Mouse (Mus musculus): ENCODE data around the gene Bach1. TPM values are rescaled to one million over a fixed set of nuclear protein-coding genes. Genes with fewer than 3 reads are reported as not detected.
"Not testable (repeated sequence)": the region's sequence is repeated elsewhere in the genome, so short reads cannot be mapped to it uniquely, and the experiment has no call there.

Gene Bach1
- polyA plus RNA-seq, 1 experiment from 2014 or later: 22.4 TPM

DNA sequence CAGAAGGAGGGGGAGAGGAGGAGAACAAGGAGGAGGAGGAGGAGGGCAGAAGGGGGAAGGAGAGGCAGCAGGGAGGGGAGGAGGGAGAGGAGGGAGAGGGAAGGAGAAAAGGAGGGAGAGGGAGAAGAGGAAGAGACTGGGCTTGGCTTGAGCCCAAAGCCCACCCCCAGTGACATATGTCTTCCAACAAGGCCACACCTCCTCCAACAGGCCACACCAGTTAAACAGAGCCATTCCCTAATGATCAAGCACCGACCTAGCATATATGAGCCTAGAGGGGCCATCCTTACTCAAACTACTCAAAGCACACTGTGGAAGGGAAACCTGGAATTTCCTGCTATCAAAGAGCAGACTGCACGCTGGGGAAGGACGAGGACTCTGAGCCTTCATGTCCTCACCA is 16.9 kb upstream of the Bach1 start:
- H3K36me3 ChIP-seq: no peaks in the 10 kb centered on the region
- H3K9me3 ChIP-seq: no peaks in the 10 kb centered on the region
- H3K4me1 ChIP-seq: 0 out of 2 replicates have a peak, but pooled peaks cover 3% of the 10 kb centered on the region
- no peaks in the 10 kb centered on the region for H3K27me3 ChIP-seq
- H3K9ac ChIP-seq: no peak overlapping the region
- ATAC-seq (ENCODE audit: insufficient number of reproducible peaks, insufficient read depth, low FRiP score, low TSS enrichment): no peak
- no peak overlapping the region for H3K4me3 ChIP-seq
- no peak overlapping the region for H3K4me2 ChIP-seq (replicated peaks)
- 45% methylated on average over 3 of the region's 3 CpGs for WGBS
- no peak overlapping the region for H3K27ac ChIP-seq

DNA sequence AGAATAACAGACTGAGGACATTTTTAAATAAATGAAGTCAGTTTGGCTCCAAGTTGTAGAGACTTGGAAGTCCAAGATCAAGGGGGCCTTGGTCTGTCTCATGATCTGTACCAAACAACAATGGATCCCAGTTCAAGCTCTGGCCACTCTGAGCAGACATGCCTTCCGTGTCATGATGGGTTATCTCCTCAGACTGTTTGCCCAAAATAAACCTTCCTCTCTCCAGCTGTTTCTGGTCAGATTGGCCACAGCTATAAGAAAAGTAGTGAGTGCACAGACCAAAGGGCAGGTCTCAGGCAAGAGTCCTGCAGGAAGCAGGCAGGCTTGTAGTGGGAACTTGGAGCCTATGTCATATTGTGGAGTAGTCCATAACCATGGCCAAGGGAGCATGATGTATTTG is 12.3 kb upstream of the Bach1 start:
- Histone ChIP-seq H3K4me1 (0 out of 2 replicates have a peak, but pooled peaks cover 3% of the 10 kb centered on the region), H3K36me3 (no peaks in the 10 kb centered on the region), H3K4me3 (no peak overlapping the region), H3K9ac (no peak overlapping the region), H3K4me2 (replicated peaks) (no peak overlapping the region), H3K27me3 (no peaks in the 10 kb centered on the region), H3K9me3 (no peaks in the 10 kb centered on the region), H3K27ac (no peak overlapping the region)
- ATAC-seq (ENCODE audit: insufficient number of reproducible peaks, insufficient read depth, low FRiP score, low TSS enrichment): no peak
- 90% methylated on average over 1 of the region's 1 CpGs for WGBS

DNA sequence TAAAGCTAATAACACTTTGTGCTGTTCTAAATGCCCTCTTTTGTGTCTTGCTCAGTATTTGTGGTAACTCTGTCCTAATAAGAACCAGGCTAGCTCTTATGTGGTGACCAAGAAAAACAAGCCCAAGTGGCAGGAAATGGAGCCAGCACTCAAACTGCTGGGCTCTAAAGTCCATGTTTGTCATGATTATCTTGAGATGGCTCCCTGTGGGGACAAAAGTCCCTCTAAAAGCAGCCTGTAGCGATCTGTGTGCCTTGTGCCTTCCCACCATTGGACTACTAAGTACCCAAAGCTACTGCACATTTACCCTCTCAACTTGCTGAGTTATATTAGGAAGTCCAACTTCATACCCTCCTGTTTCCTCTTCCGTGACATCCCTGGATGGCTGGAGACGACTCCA is 11.4 kb upstream of the Bach1 start:
- Histone ChIP-seq H3K36me3 (no peaks in the 10 kb centered on the region), H3K9me3 (no peaks in the 10 kb centered on the region), H3K27ac (no peak overlapping the region), H3K4me3 (no peak overlapping the region), H3K9ac (no peak overlapping the region), H3K27me3 (no peaks in the 10 kb centered on the region), H3K4me2 (replicated peaks) (no peak overlapping the region), H3K4me1 (0 out of 2 replicates have a peak, but pooled peaks cover 3% of the 10 kb centered on the region)
- WGBS: 73% methylated on average over 3 of the region's 3 CpGs
- ATAC-seq (ENCODE audit: insufficient number of reproducible peaks, insufficient read depth, low FRiP score, low TSS enrichment): no peak

DNA sequence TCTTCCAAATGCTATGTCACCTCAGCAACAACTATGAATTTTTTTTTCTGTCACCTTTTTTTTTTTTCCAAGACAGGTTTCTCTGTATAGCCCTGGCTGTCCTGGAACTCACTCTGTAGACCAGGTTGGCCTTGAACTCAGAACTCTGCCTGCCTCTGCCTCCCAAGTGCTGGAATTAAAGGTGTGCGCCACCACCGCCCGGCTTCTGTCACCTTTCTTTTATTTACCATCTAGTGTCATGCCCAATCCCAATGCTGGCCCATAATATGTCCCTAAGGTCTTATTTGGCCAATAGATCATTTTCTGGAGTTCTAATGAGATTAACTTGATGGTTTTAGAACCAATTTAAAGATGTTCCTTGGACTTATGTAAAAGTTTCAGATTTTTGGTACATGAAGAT is 10.4 kb upstream of the Bach1 start:
- H3K4me3 ChIP-seq; H3K36me3 ChIP-seq; ATAC-seq (ENCODE audit: insufficient number of reproducible peaks, insufficient read depth, low FRiP score, low TSS enrichment); H3K27ac ChIP-seq; H3K4me1 ChIP-seq; H3K27me3 ChIP-seq; H3K4me2 ChIP-seq (replicated peaks); H3K9me3 ChIP-seq; H3K9ac ChIP-seq: not testable (repeated sequence)
- WGBS: 94% methylated on average over 3 of the region's 3 CpGs

DNA sequence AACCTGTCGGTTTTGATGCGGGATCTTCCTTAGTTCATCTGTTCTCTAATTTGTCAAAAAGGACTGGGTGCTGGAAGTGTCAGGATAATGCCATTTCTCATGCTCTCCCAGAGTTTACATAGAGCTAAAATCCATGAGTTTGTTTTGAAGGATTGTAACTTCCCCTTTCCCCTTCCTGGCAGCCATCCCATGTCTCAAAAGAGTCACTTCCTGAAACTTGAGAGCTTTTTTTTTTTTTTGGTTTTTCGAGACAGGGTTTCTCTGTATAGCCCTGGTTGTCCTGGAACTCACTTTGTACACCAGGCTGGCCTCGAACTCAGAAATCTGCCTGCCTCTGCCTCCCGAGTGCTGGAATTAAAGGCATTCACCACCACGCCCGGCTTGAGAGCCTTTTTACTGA is 9.9 kb upstream of the Bach1 start:
- not testable (repeated sequence) for H3K36me3 ChIP-seq; H3K27me3 ChIP-seq; H3K9me3 ChIP-seq; H3K4me3 ChIP-seq; H3K4me2 ChIP-seq (replicated peaks); ATAC-seq (ENCODE audit: insufficient number of reproducible peaks, insufficient read depth, low FRiP score, low TSS enrichment); H3K4me1 ChIP-seq; H3K27ac ChIP-seq; H3K9ac ChIP-seq
- WGBS: 79% methylated on average over 7 of the region's 7 CpGs

DNA sequence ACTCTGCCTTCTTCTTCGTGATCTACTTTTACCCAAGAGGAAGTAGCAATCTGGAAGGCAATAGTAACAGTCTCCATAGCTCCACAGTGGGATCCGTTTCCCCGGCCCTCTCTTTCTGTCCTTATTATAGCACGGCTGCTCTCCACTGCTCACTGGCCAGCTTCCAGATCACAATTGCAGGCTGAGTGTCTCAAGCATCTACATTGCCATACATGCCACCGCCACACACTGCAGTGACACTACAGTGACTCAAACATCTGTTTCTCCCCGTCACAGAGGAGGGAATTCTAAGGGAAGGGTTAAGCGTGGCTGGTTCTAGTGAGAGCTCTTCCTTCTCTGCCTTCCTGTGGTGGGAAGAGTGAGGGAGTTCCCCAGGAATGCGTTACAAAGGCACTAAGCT is 9.5 kb upstream of the Bach1 start:
- H3K4me1 ChIP-seq: no peaks in the 10 kb centered on the region
- no peaks in the 10 kb centered on the region for H3K36me3 ChIP-seq
- no peak overlapping the region for H3K27ac ChIP-seq
- no peak overlapping the region for H3K4me2 ChIP-seq (replicated peaks)
- H3K9me3 ChIP-seq: no peaks in the 10 kb centered on the region
- H3K9ac ChIP-seq: no peak overlapping the region
- no peak overlapping the region for H3K4me3 ChIP-seq
- ATAC-seq (ENCODE audit: insufficient number of reproducible peaks, insufficient read depth, low FRiP score, low TSS enrichment): no peak
- no peaks in the 10 kb centered on the region for H3K27me3 ChIP-seq
- 82% methylated on average over 8 of the region's 8 CpGs for WGBS

DNA sequence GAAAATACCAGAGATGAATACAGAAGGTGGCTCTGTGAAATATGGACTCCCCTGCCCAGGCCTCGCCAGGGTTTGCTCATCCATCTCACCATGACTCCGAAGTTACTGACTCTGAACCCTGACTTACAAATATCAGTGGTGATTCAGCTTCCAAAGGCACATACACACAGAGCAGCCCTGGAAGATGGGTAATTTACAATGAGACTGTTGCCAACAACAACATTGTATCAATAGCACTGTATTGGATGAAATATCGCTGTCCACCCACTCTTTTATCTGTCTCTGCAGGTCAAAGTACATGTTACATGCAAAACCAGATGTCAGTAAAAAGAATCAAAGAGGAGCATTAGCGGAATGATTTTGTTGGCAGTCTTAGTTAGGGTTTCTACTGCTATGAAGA is 8.2 kb upstream of the Bach1 start:
- Histone ChIP-seq H3K27me3 (no peaks in the 10 kb centered on the region), H3K9me3 (no peaks in the 10 kb centered on the region), H3K36me3 (no peaks in the 10 kb centered on the region), H3K4me3 (no peak overlapping the region), H3K4me2 (replicated peaks) (no peak overlapping the region), H3K4me1 (no peaks in the 10 kb centered on the region), H3K27ac (no peak overlapping the region), H3K9ac (no peak overlapping the region)
- WGBS: 95% methylated on average over 4 of the region's 4 CpGs
- ATAC-seq (ENCODE audit: insufficient number of reproducible peaks, insufficient read depth, low FRiP score, low TSS enrichment): no peak

DNA sequence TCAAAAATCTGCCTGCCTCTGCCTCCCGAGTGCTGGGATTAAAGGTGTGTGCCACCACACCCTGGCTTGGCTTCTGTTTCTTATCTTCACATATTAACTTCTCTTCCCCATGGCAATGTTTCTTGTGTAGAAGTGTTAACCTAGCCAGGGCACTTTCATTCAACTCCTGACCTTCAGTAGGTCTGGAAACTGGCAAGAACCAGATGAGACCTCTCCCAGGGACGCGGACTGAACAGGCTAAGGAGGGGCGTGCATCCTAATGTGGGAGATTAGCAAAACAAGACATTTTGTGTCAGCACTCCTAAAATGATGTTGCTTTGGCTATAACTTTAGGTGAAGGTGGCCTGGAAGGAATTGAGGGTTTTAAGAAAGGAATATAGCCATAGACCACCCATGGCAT is 7.6 kb upstream of the Bach1 start:
- Histone ChIP-seq H3K27ac (no peak overlapping the region), H3K27me3 (no peaks in the 10 kb centered on the region), H3K9me3 (no peaks in the 10 kb centered on the region), H3K9ac (no peak overlapping the region), H3K4me1 (no peaks in the 10 kb centered on the region), H3K36me3 (no peaks in the 10 kb centered on the region), H3K4me3 (no peak overlapping the region), H3K4me2 (replicated peaks) (no peak overlapping the region)
- ATAC-seq (ENCODE audit: insufficient number of reproducible peaks, insufficient read depth, low FRiP score, low TSS enrichment): no peak
- 93% methylated on average over 4 of the region's 4 CpGs for WGBS

DNA sequence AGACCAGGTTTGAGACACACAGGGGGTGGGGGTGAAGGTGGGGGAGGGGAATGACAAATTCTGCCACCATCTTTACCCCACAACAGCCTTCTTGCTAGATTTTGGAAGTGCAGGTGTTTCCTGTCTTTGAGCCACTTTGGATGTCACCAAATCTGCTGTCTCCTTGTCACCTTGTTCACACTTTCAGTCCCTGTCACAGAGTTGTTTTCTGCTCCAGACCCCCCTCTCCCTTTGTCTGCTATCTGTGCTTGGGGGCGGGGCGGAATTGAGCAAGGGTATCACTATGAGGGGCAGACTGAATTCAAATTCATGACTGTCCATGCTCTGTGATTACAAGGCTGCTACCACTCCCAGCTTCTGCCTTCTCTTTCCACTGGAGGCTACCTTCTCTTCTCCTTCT is 6.2 kb upstream of the Bach1 start:
- 76% methylated on average over 2 of the region's 2 CpGs for WGBS
- no peak overlapping the region for H3K27ac ChIP-seq
- ATAC-seq (ENCODE audit: insufficient number of reproducible peaks, insufficient read depth, low FRiP score, low TSS enrichment): no peak
- no peak overlapping the region for H3K4me2 ChIP-seq (replicated peaks)
- H3K4me3 ChIP-seq: no peak overlapping the region
- no peaks in the 10 kb centered on the region for H3K27me3 ChIP-seq
- H3K36me3 ChIP-seq: no peaks in the 10 kb centered on the region
- no peak overlapping the region for H3K9ac ChIP-seq
- H3K9me3 ChIP-seq: no peaks in the 10 kb centered on the region
- H3K4me1 ChIP-seq: no peaks in the 10 kb centered on the region

DNA sequence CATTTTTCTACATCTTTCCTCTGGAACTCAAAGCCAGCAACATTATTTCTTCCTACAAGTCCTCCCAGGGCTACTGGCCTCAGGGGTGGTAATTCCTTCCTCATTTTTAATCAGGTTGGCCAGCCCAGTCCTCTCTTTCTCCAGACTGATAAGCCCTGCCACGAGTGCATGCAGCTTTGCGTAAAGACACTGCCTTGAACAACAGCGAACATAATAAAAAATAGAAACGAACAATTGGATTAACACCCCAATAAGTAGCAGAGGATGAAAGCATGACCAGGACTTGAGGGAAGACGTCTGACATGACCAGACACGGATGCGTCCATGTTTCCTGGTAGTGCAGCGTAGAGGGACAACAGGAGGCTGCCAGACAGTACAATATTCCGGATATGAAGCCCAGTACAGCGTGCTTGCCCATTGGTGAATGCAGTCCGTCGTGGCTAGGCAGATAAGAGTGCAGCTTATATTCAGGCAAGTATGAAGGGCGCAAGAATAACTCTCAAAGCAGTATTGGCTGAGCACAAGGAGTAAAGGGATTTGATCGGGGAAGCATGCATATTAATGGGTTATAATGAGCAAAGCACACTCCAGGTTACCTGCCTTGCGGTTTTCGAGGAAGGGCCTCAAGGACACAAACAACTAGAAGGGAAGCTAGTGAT is 909 bp upstream of the Bach1 start:
- ATAC-seq (ENCODE audit: insufficient number of reproducible peaks, insufficient read depth, low FRiP score, low TSS enrichment): no peak
- Histone ChIP-seq H3K4me3 (peak overlapping the region; percentile 74; the same call in 1 of the 2 replicates), H3K36me3 (no peaks in the 10 kb centered on the region), H3K9ac (no peak overlapping the region; the same call in 1 of the 2 replicates), H3K27me3 (no peaks in the 10 kb centered on the region), H3K27ac (peak overlapping the region; percentile 90; the same call in 1 of the 2 replicates), H3K9me3 (no peaks in the 10 kb centered on the region), H3K4me2 (replicated peaks) (peak overlapping the region; percentile 70), H3K4me1 (peaks cover 10% of the 10 kb centered on the region)
- WGBS: 43% methylated on average over 16 of the region's 16 CpGs

DNA sequence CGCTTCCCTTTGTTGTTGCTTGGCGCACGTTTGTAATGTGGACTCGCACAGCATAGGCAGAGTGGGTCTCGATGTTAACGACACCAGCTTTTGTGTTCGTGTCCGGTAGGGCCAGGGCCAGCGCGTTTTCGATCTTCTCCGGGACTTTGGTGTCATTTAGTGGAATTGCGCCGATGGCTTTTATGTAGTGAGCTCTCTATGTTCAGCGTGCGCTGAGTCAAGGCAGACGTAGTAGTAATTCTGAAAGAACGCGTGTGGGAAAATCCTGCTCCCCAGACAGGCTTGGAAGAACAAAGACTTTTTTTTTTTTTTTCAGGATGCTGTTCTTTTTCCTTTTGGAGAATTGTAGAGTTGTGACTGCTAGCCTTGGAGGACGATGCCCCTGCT is 554 bp downstream of the Bach1 start:
- ATAC-seq (ENCODE audit: insufficient number of reproducible peaks, insufficient read depth, low FRiP score, low TSS enrichment): no peak
- under 1% methylated on average over 20 of the region's 20 CpGs for WGBS
- Histone ChIP-seq H3K27me3 (no peaks in the 10 kb centered on the region), H3K9ac (peak overlapping the region; percentile 94), H3K4me2 (replicated peaks) (peak overlapping the region; percentile 70), H3K36me3 (no peaks in the 10 kb centered on the region), H3K27ac (peak overlapping the region; percentile 90), H3K4me3 (peak overlapping the region; percentile 74), H3K4me1 (peaks cover 17% of the 10 kb centered on the region), H3K9me3 (no peaks in the 10 kb centered on the region)

DNA sequence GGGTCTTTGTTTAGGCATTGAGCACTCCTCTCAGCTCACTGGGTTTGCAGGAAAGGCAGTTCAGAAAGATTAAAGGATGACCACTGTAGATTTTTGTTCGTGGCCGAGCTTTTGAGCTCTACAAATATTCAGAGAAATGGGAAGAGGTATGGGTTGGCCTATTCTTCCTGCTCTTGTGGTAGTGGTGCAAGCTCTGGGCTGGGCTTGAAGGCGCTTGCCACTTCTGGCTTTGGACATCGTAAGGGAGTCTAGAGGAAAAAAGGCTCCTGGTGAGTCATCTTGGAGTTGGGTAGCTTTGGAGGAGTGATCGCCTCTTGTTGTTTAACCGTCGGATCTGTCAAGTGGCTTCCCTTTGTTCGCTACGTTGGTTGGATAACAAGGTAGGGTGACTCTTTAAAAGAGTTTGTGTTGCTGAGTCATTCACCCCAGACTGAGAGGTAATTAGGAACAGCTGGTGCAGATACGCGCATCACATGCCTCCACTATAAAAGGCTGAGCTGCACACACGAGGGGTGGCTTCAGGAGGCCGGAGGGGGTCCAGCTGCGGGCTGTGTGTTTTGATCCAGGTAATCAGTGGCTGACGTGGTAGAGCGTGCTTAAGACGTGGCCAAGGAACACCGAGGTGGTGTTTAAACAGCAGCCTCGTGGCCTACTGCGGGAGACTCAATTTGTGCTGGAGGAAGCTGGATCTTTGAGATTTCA is 1.1 kb downstream of the Bach1 start:
- peak overlapping the region; percentile 74 for H3K4me3 ChIP-seq
- under 1% methylated on average over 20 of the region's 20 CpGs for WGBS
- peak; percentile 54 for ATAC-seq (ENCODE audit: insufficient number of reproducible peaks, insufficient read depth, low FRiP score, low TSS enrichment)
- peaks cover 17% of the 10 kb centered on the region for H3K4me1 ChIP-seq
- H3K36me3 ChIP-seq: no peaks in the 10 kb centered on the region
- H3K9ac ChIP-seq: peak overlapping the region; percentile 94
- H3K9me3 ChIP-seq: no peaks in the 10 kb centered on the region
- H3K27me3 ChIP-seq: no peaks in the 10 kb centered on the region
- H3K27ac ChIP-seq: peak overlapping the region; percentile 90
- peak overlapping the region; percentile 70 for H3K4me2 ChIP-seq (replicated peaks)

Data from embryonic facial prominence, embryonic 12.5 days (tissue).